Mouse (Mus musculus) embryonic facial prominence, embryonic 13.5 days (tissue): ENCODE data around the gene Vwa5b1. TPM values are rescaled to one million over a fixed set of nuclear protein-coding genes. Genes with fewer than 3 reads are reported as not detected.

Experiments
- ATAC-seq: fragments of 200-750 bp; cut with Nextera tagmentation; 2 replicates; pipeline ENCODE4 v1.8.0; 2017; ENCODE audit warnings: low read depth; ENCODE audit not compliant: insufficient number of reproducible peaks, insufficient read depth, low FRiP score, low TSS enrichment
- H3K27ac ChIP-seq: fragments of 300-500 bp; sonication (generic); 2 replicates; pipeline ENCODE4 v1.5.1; 2015; ENCODE audit warnings: moderate library complexity, mild to moderate bottlenecking, inconsistent platforms
- H3K27me3 ChIP-seq: fragments of 300-500 bp; sonication (generic); 2 replicates; pipeline ENCODE4 v1.6.1; 2015; ENCODE audit warnings: mild to moderate bottlenecking, inconsistent platforms
- H3K36me3 ChIP-seq: fragments of 300-500 bp; sonication (generic); 2 replicates; pipeline ENCODE4 v1.6.1; 2015; ENCODE audit warnings: mild to moderate bottlenecking, inconsistent platforms
- H3K4me1 ChIP-seq: fragments of 300-500 bp; sonication (generic); 2 replicates; pipeline ENCODE4 v1.6.1; 2015; ENCODE audit warnings: inconsistent platforms
- H3K4me2 ChIP-seq: fragments of 300-500 bp; sonication (generic); 2 replicates; pipeline ENCODE4 v1.6.1; 2015; ENCODE audit warnings: moderate library complexity, mild to moderate bottlenecking, inconsistent platforms
- H3K4me3 ChIP-seq: fragments of 300-500 bp; sonication (generic); 2 replicates; pipeline ENCODE4 v1.5.1; 2015; ENCODE audit warnings: mild to moderate bottlenecking, inconsistent platforms
- H3K9ac ChIP-seq: fragments of 300-500 bp; sonication (generic); 2 replicates; pipeline ENCODE4 v1.6.1; 2015; ENCODE audit warnings: mild to moderate bottlenecking, inconsistent platforms
- H3K9me3 ChIP-seq: fragments of 300-500 bp; sonication (generic); 2 replicates; pipeline ENCODE4 v1.6.1; 2016; ENCODE audit warnings: inconsistent platforms
- WGBS: fragments of 180-500 bp; shearing (Covaris S2); methylation state at CpG from one replicate; pipeline ENCODE4 v1.1.7; 2015; ENCODE audit warnings: mixed read lengths; 5-methylcytosine and 5-hydroxymethylcytosine counted together
- polyA plus RNA-seq: library from polyadenylated mRNA; unstranded; fragments of >200 nt; fragmentation: Nextera tagmentation; extraction: Ambion mirVana; gene quantifications from 2 replicates; pipeline ENCODE4 v1.2.1, GENCODE M21; 2015

Gene Vwa5b1
- polyA plus RNA-seq, 1 experiment from 2014 or later: 0.03 TPM

- Histone ChIP-seq H3K27ac (no peak overlapping the region), H3K4me2 (no peak overlapping the region), H3K9ac (no peak overlapping the region), H3K4me1 (no peaks in the 10 kb centered on the region), H3K27me3 (0 out of 2 replicates have a peak, but pooled peaks cover 3% of the 10 kb centered on the region), H3K36me3 (no peaks in the 10 kb centered on the region), H3K9me3 (no peaks in the 10 kb centered on the region), H3K4me3 (no peak overlapping the region)
- WGBS: 71% methylated on average over 13 of the region's 13 CpGs
- no peak for ATAC-seq
Measured at GRCm38 (mm10) chr4:138574800-138575606, 60.7 kb downstream of the Vwa5b1 start.

GRCm38 (mm10) chr4:138569928-138570327 lies 65.8 kb downstream of the Vwa5b1 start:
- Histone ChIP-seq H3K4me3 (no peak overlapping the region), H3K36me3 (no peaks in the 10 kb centered on the region), H3K27ac (no peak overlapping the region), H3K4me1 (no peaks in the 10 kb centered on the region), H3K27me3 (0 out of 2 replicates have a peak, but pooled peaks cover 3% of the 10 kb centered on the region), H3K4me2 (no peak overlapping the region), H3K9me3 (no peaks in the 10 kb centered on the region), H3K9ac (no peak overlapping the region)
- no peak for ATAC-seq
- WGBS: 30% methylated on average over 11 of the region's 11 CpGs

- H3K4me1 ChIP-seq: no peaks in the 10 kb centered on the region
- no peak for ATAC-seq
- WGBS: 51% methylated on average over 2 of the region's 2 CpGs
Measured at GRCm38 (mm10) chr4:138568275-138568674, 67.4 kb downstream of the Vwa5b1 start.

GRCm38 (mm10) chr4:138561986-138562385 lies 73.7 kb downstream of the Vwa5b1 start:
- WGBS: 9% methylated on average over 8 of the region's 8 CpGs
- H3K36me3 ChIP-seq: no peaks in the 10 kb centered on the region
- H3K9ac ChIP-seq: no peak overlapping the region
- no peak overlapping the region for H3K4me2 ChIP-seq
- peaks cover 14% of the 10 kb centered on the region for H3K27me3 ChIP-seq
- no peak overlapping the region for H3K27ac ChIP-seq
- ATAC-seq: 0 out of 2 replicates have a peak, but pooled peaks have one; percentile 32
- 0 out of 2 replicates have a peak, but pooled peaks cover 6% of the 10 kb centered on the region for H3K4me1 ChIP-seq
- no peak overlapping the region for H3K4me3 ChIP-seq
- H3K9me3 ChIP-seq: no peaks in the 10 kb centered on the region

More at GRCm38 (mm10) chr4:138568275-138568674, 67.4 kb downstream of the Vwa5b1 start:
- no peak overlapping the region for H3K4me3 ChIP-seq
- H3K36me3 ChIP-seq: no peaks in the 10 kb centered on the region
- H3K27ac ChIP-seq: no peak overlapping the region
- H3K27me3 ChIP-seq: 0 out of 2 replicates have a peak, but pooled peaks cover 5% of the 10 kb centered on the region
- no peak overlapping the region for H3K4me2 ChIP-seq
- H3K9ac ChIP-seq: no peak overlapping the region
- no peaks in the 10 kb centered on the region for H3K9me3 ChIP-seq

- Histone ChIP-seq H3K36me3 (no peaks in the 10 kb centered on the region), H3K27me3 (peaks cover 54% of the 10 kb centered on the region), H3K9ac (no peak overlapping the region), H3K9me3 (no peaks in the 10 kb centered on the region), H3K4me2 (peak overlapping the region; percentile 52), H3K4me3 (peak overlapping the region; percentile 27), H3K27ac (no peak overlapping the region), H3K4me1 (peaks cover 16% of the 10 kb centered on the region)
- ATAC-seq: no peak
- 2% methylated on average over 19 of the region's 19 CpGs for WGBS
Measured at GRCm38 (mm10) chr4:138555531-138555930, 80.2 kb downstream of the Vwa5b1 start.

- no peaks in the 10 kb centered on the region for H3K9me3 ChIP-seq
- H3K4me1 ChIP-seq: peaks cover 16% of the 10 kb centered on the region
- 3% methylated on average over 14 of the region's 14 CpGs for WGBS
- H3K9ac ChIP-seq: no peak overlapping the region
- H3K27ac ChIP-seq: no peak overlapping the region
- peaks cover 54% of the 10 kb centered on the region for H3K27me3 ChIP-seq
- H3K36me3 ChIP-seq: no peaks in the 10 kb centered on the region
- H3K4me2 ChIP-seq: 0 out of 2 replicates have a peak overlapping the region, but pooled peaks have one; percentile 52
- no peak for ATAC-seq
- H3K4me3 ChIP-seq: no peak overlapping the region
Measured at GRCm38 (mm10) chr4:138554934-138555333, 80.8 kb downstream of the Vwa5b1 start.

GRCm38 (mm10) chr4:138554302-138554701 lies 81.4 kb downstream of the Vwa5b1 start:
- no peak overlapping the region for H3K9ac ChIP-seq
- no peak for ATAC-seq
- no peak overlapping the region for H3K4me2 ChIP-seq
- H3K27me3 ChIP-seq: peaks cover 54% of the 10 kb centered on the region
- no peak overlapping the region for H3K27ac ChIP-seq
- no peaks in the 10 kb centered on the region for H3K36me3 ChIP-seq
- H3K4me3 ChIP-seq: no peak overlapping the region
- H3K4me1 ChIP-seq: peaks cover 16% of the 10 kb centered on the region
- 0% methylated on average over 3 of the region's 3 CpGs for WGBS
- no peaks in the 10 kb centered on the region for H3K9me3 ChIP-seq

- Histone ChIP-seq H3K4me3 (no peak overlapping the region), H3K27me3 (peaks cover 59% of the 10 kb centered on the region), H3K9ac (no peak overlapping the region), H3K27ac (no peak overlapping the region), H3K36me3 (no peaks in the 10 kb centered on the region), H3K4me1 (peaks cover 13% of the 10 kb centered on the region), H3K4me2 (no peak overlapping the region), H3K9me3 (no peaks in the 10 kb centered on the region)
- 52% methylated on average over 8 of the region's 8 CpGs for WGBS
- ATAC-seq: no peak
Measured at GRCm38 (mm10) chr4:138553516-138553933, 82.2 kb downstream of the Vwa5b1 start.

GRCm38 (mm10) chr4:138553116-138553515 lies 82.6 kb downstream of the Vwa5b1 start:
- Histone ChIP-seq H3K4me1 (peaks cover 10% of the 10 kb centered on the region), H3K27ac (no peak overlapping the region), H3K4me3 (no peak overlapping the region), H3K4me2 (no peak overlapping the region), H3K36me3 (no peaks in the 10 kb centered on the region), H3K9me3 (no peaks in the 10 kb centered on the region), H3K27me3 (peaks cover 59% of the 10 kb centered on the region), H3K9ac (no peak overlapping the region)
- 37% methylated on average over 1 of the region's 1 CpGs for WGBS
- ATAC-seq: no peak

- H3K36me3 ChIP-seq: no peaks in the 10 kb centered on the region
- no peak overlapping the region for H3K4me3 ChIP-seq
- H3K27me3 ChIP-seq: peaks cover 62% of the 10 kb centered on the region
- 91% methylated on average over 5 of the region's 5 CpGs for WGBS
- no peaks in the 10 kb centered on the region for H3K9me3 ChIP-seq
- H3K4me2 ChIP-seq: no peak overlapping the region
- ATAC-seq: no peak
- H3K4me1 ChIP-seq: peaks cover 10% of the 10 kb centered on the region
- H3K27ac ChIP-seq: no peak overlapping the region
- H3K9ac ChIP-seq: no peak overlapping the region
Measured at GRCm38 (mm10) chr4:138551601-138552000, 84.1 kb downstream of the Vwa5b1 start.

- Histone ChIP-seq H3K27me3 (peaks cover 58% of the 10 kb centered on the region), H3K9me3 (no peaks in the 10 kb centered on the region), H3K9ac (no peak overlapping the region), H3K4me1 (peaks cover 6% of the 10 kb centered on the region), H3K4me3 (no peak overlapping the region), H3K4me2 (no peak overlapping the region), H3K27ac (no peak overlapping the region), H3K36me3 (no peaks in the 10 kb centered on the region)
- WGBS: 57% methylated on average over 5 of the region's 5 CpGs
- no peak for ATAC-seq
Measured at GRCm38 (mm10) chr4:138550557-138550956, 85.1 kb downstream of the Vwa5b1 start.

GRCm38 (mm10) chr4:138548960-138549359 lies 86.7 kb downstream of the Vwa5b1 start:
- H3K4me3 ChIP-seq: no peak overlapping the region

More at GRCm38 (mm10) chr4:138548960-138549359, 86.7 kb downstream of the Vwa5b1 start:
- Histone ChIP-seq H3K9ac (no peak overlapping the region), H3K4me1 (no peaks in the 10 kb centered on the region), H3K4me2 (no peak overlapping the region), H3K27me3 (peaks cover 46% of the 10 kb centered on the region), H3K9me3 (no peaks in the 10 kb centered on the region), H3K36me3 (no peaks in the 10 kb centered on the region), H3K27ac (no peak overlapping the region)
- WGBS: 71% methylated on average over 4 of the region's 4 CpGs
- no peak for ATAC-seq
